Mouse (Mus musculus) frontal cortex, postnatal 25 days (tissue): ENCODE measurements around the gene Vmn1r203.
"Not testable (repeated sequence)": the region's sequence is repeated elsewhere in the genome, so short reads cannot be mapped to it uniquely, and the experiment has no call there.

Source experiments
- DNase-seq, 2 experiments: peaks; one replicate each; pipeline ENCODE4 v3.0.0; 2022; ENCODE audit warnings: low spot score in 2 of 2

The Vmn1r203 gene

DNA sequence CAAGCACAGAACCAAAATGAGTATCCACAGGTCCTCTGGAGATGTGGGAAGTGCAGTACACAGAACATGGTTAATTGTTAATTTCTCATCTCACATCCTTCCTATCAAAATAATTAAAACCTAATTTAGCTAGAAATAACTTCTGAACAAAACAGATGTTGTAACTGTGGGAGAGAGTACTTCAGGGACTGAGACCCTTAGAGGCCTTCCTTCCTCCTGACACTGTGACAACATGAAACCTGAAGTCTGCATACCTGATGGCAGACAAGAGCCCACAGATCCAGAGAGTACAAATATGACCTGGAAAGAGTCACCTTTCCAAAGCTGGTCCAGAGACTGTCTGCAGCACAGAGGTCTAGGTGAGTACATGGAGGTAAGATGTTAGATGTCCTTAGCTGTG lies at the start of gene Vmn1r203:
Gene Vmn1r203 (plus strand): TSS at position 301 of the 400 bp plus-strand sequence.
- DNase-seq: no peak

DNA sequence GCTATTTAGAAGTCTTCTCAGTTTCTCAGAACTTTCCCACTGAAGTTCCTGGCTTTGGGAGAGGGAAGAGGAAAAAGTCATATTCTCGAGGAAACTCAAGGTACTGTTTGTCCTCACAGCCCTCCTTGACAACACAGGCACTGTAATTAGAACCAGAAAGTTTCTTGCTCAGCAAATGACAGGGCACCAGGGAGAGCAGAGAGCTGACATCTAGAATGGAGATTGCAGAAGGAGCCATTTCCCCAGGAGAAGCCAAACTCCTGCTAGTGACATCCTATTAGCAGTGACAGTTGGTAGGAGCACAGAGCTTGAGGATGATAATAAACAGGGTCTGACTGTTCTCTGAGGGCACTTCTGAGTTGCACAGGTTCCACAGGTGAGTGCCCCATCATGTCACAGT lies 46.3 kb upstream of the Vmn1r203 start, which contains the start of gene Vmn1r201:
Gene Vmn1r201 (plus strand): TSS at position 301 of the 400 bp plus-strand sequence.
- DNase-seq: no peak

- DNase-seq: no peak
Observed at GRCm38 (mm10) chr13:22502431-22502830, 15.5 kb upstream of the Vmn1r203 start.

GRCm38 (mm10) chr13:22505281-22505680 lies 12.6 kb upstream of the Vmn1r203 start, which contains the start of gene Vmn1r202:
TSS of gene Vmn1r202 (minus strand) at chr13:22505381.
- no peak for DNase-seq

- DNase-seq: not testable (repeated sequence)
Observed at GRCm38 (mm10) chr13:22552898-22553297, 35.0 kb downstream of the Vmn1r203 start, which contains the start of gene Vmn1r204. TSS of gene Vmn1r204 (plus strand) at chr13:22553198.

- DNase-seq: not testable (repeated sequence)
Observed at GRCm38 (mm10) chr13:22574911-22575310, 57.0 kb downstream of the Vmn1r203 start.
